Mouse (Mus musculus) CH12.LX (cell line): ENCODE data around the gene Dgcr6.

Experiments
- BHLHE40 ChIP-seq: IDR thresholded peaks from 2 replicates; pipeline ENCODE4 v1.6.1; 2011; ENCODE audit warnings: mild to moderate bottlenecking, low read depth, low read length, improper control_type of control experiment
- CTCF ChIP-seq, 2 experiments: IDR thresholded peaks in 1 of 2; conservative IDR thresholded peaks in 1 of 2; 2 replicates each; pipeline ENCODE4 v1.5.1; 2011 to 2012; ENCODE audit warnings: low read depth in 2 of 2, low read length in 2 of 2, improper control_type of control experiment in 1 of 2, inconsistent platforms in 1 of 2, mild to moderate bottlenecking in 1 of 2, moderate library complexity in 1 of 2
- E2F4 ChIP-seq: IDR thresholded peaks from 2 replicates; pipeline ENCODE4 v1.6.1; 2011; ENCODE audit warnings: low read depth, low read length, improper control_type of control experiment; ENCODE audit not compliant: insufficient replicate concordance
- EP300 ChIP-seq: IDR thresholded peaks from 2 replicates; pipeline ENCODE4 v1.6.1; 2011; ENCODE audit warnings: low read length, improper control_type of control experiment
- ETS1 ChIP-seq: conservative IDR thresholded peaks from 2 replicates; pipeline ENCODE4 v1.6.1; 2012; ENCODE audit warnings: low read depth, mild to moderate bottlenecking, inconsistent platforms, low read length, improper control_type of control experiment, moderate library complexity
- HCFC1 ChIP-seq: IDR thresholded peaks from 2 replicates; pipeline ENCODE4 v1.6.1; 2012; ENCODE audit warnings: low read depth, mild to moderate bottlenecking, inconsistent platforms, low read length, improper control_type of control experiment
- IRF4 ChIP-seq: IDR thresholded peaks from 2 replicates; pipeline ENCODE4 v1.6.1; 2014; ENCODE audit warnings: low read depth, mild to moderate bottlenecking, inconsistent platforms, low read length, improper control_type of control experiment
- MAFK ChIP-seq: IDR thresholded peaks from 2 replicates; pipeline ENCODE4 v1.6.1; 2011; ENCODE audit warnings: low read length, improper control_type of control experiment; ENCODE audit not compliant: insufficient replicate concordance
- MEF2A ChIP-seq: IDR thresholded peaks from 2 replicates; pipeline ENCODE4 v1.6.1; 2014; ENCODE audit warnings: low read depth, mild to moderate bottlenecking, inconsistent platforms, low read length, improper control_type of control experiment, borderline replicate concordance
- POLR2A ChIP-seq: IDR thresholded peaks from 2 replicates; pipeline ENCODE4 v1.6.1; 2011; ENCODE audit warnings: low read depth, mild to moderate bottlenecking, improper control_type of control experiment, low read length
- UBTF ChIP-seq: IDR thresholded peaks from 2 replicates; pipeline ENCODE4 v1.6.1; 2012; ENCODE audit warnings: low read depth, mild to moderate bottlenecking, inconsistent platforms, low read length, improper control_type of control experiment, moderate library complexity
- USF1 ChIP-seq: IDR thresholded peaks from 2 replicates; pipeline ENCODE4 v1.6.1; 2014; ENCODE audit warnings: low read depth, mild to moderate bottlenecking, inconsistent platforms, low read length, improper control_type of control experiment
- ZC3H11A ChIP-seq: IDR thresholded peaks from 2 replicates; pipeline ENCODE4 v1.6.1; 2012; ENCODE audit warnings: low read depth, mild to moderate bottlenecking, inconsistent platforms, low read length, improper control_type of control experiment

- no peak for TF ChIP-seq CTCF (conservative IDR thresholded peaks at IDR 0.05 in 1 of 2, IDR thresholded peaks at IDR 0.05 in 1 of 2; ENCODE audit: low read depth in 2 of 2, low read length in 2 of 2)
- TF ChIP-seq POLR2A = no peak
- no peak for TF ChIP-seq BHLHE40
- TF ChIP-seq E2F4 = no peak
- no peak for TF ChIP-seq HCFC1
- TF ChIP-seq ETS1 = no peak
- no peak for TF ChIP-seq UBTF
- TF ChIP-seq ZC3H11A = no peak
- no peak for TF ChIP-seq EP300
- no peak for TF ChIP-seq MEF2A
- no peak for TF ChIP-seq USF1
- TF ChIP-seq MAFK = no peak
- no peak for TF ChIP-seq IRF4
Measured at GRCm38 (mm10) chr16:18058331-18058731, 5.7 kb downstream of the Dgcr6 start.
